Mouse (Mus musculus) E14TG2a.4 (cell line): Measurements from ENCODE around the gene Frmd4b.

ENCODE experiments used
- CTCF ChIP-seq: conservative IDR thresholded peaks from 2 replicates; pipeline ENCODE4 v1.5.1; 2014; ENCODE audit warnings: low read length
- POU5F1 ChIP-seq: IDR thresholded peaks from 2 replicates; pipeline ENCODE4 v1.6.1; 2014; ENCODE audit warnings: low read length, borderline replicate concordance

- TF ChIP-seq CTCF = no peak
- no peak for TF ChIP-seq POU5F1
Observed at GRCm38 (mm10) chr6:97392912-97393311, 224.4 kb downstream of the Frmd4b start.
